Mouse (Mus musculus) lung, embryonic 14.5 days (tissue): Measurements from ENCODE around the gene Col12a1. TPM values are rescaled to one million over a fixed set of nuclear protein-coding genes. Genes with fewer than 3 reads are reported as not detected.

Source experiments
- ATAC-seq: fragments of 200-750 bp; cut with Nextera tagmentation; 2 replicates; pipeline ENCODE4 v1.8.0; 2017; ENCODE audit warnings: mild to moderate bottlenecking, moderate TSS enrichment, moderate library complexity; ENCODE audit not compliant: insufficient read depth
- DNase-seq: peaks from one replicate; pipeline ENCODE4 v3.0.0-alpha.2; 2015
- H3K27ac ChIP-seq: fragments of 300-500 bp; sonication (generic); 2 replicates; pipeline ENCODE4 v1.5.1; 2014; ENCODE audit warnings: low read depth, mild to moderate bottlenecking, moderate library complexity
- H3K27me3 ChIP-seq: fragments of 300-500 bp; sonication (generic); 2 replicates; pipeline ENCODE4 v1.6.1; 2014; ENCODE audit warnings: low read length, control low read depth; ENCODE audit not compliant: insufficient read depth
- H3K36me3 ChIP-seq: fragments of 300-500 bp; sonication (generic); 2 replicates; pipeline ENCODE4 v1.6.1; 2014; ENCODE audit warnings: control low read depth; ENCODE audit not compliant: insufficient read depth
- H3K4me1 ChIP-seq: fragments of 300-500 bp; sonication (generic); 2 replicates; pipeline ENCODE4 v1.6.1; 2014; ENCODE audit warnings: antibody characterized with exemption, control low read depth; ENCODE audit not compliant: insufficient read depth
- H3K4me2 ChIP-seq: fragments of 300-500 bp; sonication (generic); 2 replicates; pipeline ENCODE4 v1.6.1; 2014; ENCODE audit warnings: mild to moderate bottlenecking
- H3K4me3 ChIP-seq: fragments of 300-500 bp; sonication (generic); 2 replicates; pipeline ENCODE4 v1.5.1; 2014; ENCODE audit warnings: low read depth, low read length
- H3K9ac ChIP-seq: fragments of 300-500 bp; sonication (generic); 2 replicates; pipeline ENCODE4 v1.6.1; 2014
- H3K9me3 ChIP-seq: fragments of 300-500 bp; sonication (generic); 2 replicates; pipeline ENCODE4 v1.6.1; 2016; ENCODE audit warnings: low read depth, low read length, control low read depth
- CTCF ChIP-seq: IDR thresholded peaks from 2 replicates; pipeline ENCODE4 v1.5.1; 2016; ENCODE audit warnings: antibody characterized with exemption, low read depth
- WGBS: fragments of 180-500 bp; shearing (Covaris S2); extraction: QIAGEN DNeasy Blood & Tissue Kit; methylation state at CpG from one replicate; pipeline ENCODE4 v1.1.7; 2014; 5-methylcytosine and 5-hydroxymethylcytosine counted together
- polyA plus RNA-seq: library from polyadenylated mRNA; unstranded; fragments of >200 nt; fragmentation: Nextera tagmentation; extraction: Ambion mirVana; gene quantifications from 2 replicates; pipeline ENCODE4 v1.2.1, GENCODE M21; 2014

Col12a1 gene
- polyA plus RNA-seq, 1 experiment from 2014 or later = 19.4 TPM

DNA sequence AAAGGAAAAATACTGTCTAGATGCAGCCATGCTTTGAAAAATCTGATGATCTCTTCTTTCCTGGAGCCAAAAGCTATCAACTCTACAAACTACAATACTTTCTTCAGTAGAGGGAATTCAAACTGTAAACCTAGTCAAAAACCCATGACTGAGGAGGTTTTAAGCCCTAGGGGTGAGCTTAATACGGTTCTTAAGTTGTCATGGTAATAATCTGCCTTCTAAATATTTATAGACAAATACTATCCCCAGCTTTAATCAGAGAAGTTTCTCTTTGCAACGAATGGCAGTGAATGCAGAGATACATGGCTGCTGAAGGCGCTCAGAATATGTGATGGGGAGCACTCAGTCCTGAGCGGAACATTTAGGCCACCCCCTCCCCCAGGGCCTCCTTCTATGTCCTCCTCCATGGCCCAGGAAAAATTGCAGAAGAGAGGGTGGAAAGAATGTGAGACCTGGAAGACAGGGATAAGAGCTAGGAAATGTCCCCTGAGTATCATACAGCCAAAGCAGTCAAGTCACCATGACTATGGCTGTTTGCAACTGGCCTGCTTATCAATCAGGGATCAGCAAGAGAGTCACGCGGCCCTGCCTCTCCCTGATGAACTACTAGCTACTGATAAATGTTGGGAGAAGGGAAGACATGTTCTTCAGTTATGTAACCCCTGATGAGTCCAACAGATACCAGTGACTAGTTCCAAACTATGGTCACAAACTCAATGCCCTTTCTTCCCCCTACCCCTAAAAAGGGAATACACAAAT is 99.6 kb downstream of the Col12a1 start:
- Histone ChIP-seq H3K36me3 (no peaks in the 10 kb centered on the region), H3K4me1 (0 out of 2 replicates have a peak, but pooled peaks cover 8% of the 10 kb centered on the region), H3K27me3 (no peaks in the 10 kb centered on the region), H3K4me3 (no peak overlapping the region), H3K9ac (no peak overlapping the region), H3K4me2 (no peak overlapping the region), H3K9me3 (no peaks in the 10 kb centered on the region), H3K27ac (no peak overlapping the region)
- ATAC-seq (no peak), DNase-seq (no peak)
- WGBS = 58% methylated on average over 6 of the region's 6 CpGs
- TF ChIP-seq CTCF = no peak

GRCm38 (mm10) chr9:79617336-79617735 is 101.3 kb downstream of the Col12a1 start:
- Histone ChIP-seq H3K4me1 (0 out of 2 replicates have a peak, but pooled peaks cover 8% of the 10 kb centered on the region), H3K4me2 (no peak overlapping the region), H3K9me3 (no peaks in the 10 kb centered on the region), H3K36me3 (no peaks in the 10 kb centered on the region), H3K27me3 (no peaks in the 10 kb centered on the region), H3K27ac (peak overlapping the region; percentile 54), H3K4me3 (no peak overlapping the region), H3K9ac (no peak overlapping the region)
- ATAC-seq (peak; percentile 98), DNase-seq (peak; percentile 91)
- TF ChIP-seq CTCF = no peak
- WGBS = 7% methylated on average over 3 of the region's 3 CpGs

GRCm38 (mm10) chr9:79616040-79616439 is 102.6 kb downstream of the Col12a1 start:
- ATAC-seq (no peak), DNase-seq (no peak)
- H3K27ac ChIP-seq = no peak overlapping the region
- no peak overlapping the region for H3K9ac ChIP-seq
- TF ChIP-seq CTCF = no peak
- no peaks in the 10 kb centered on the region for H3K27me3 ChIP-seq
- WGBS = 85% methylated on average over 5 of the region's 5 CpGs
- no peak overlapping the region for H3K4me2 ChIP-seq
- H3K9me3 ChIP-seq = no peaks in the 10 kb centered on the region
- 0 out of 2 replicates have a peak, but pooled peaks cover 8% of the 10 kb centered on the region for H3K4me1 ChIP-seq
- H3K4me3 ChIP-seq = no peak overlapping the region
- H3K36me3 ChIP-seq = no peaks in the 10 kb centered on the region

GRCm38 (mm10) chr9:79610286-79610685 is 108.3 kb downstream of the Col12a1 start:
- Histone ChIP-seq H3K9ac (no peak overlapping the region), H3K4me1 (peaks cover 11% of the 10 kb centered on the region; the same call in 1 of the 2 replicates), H3K4me3 (no peak overlapping the region), H3K27me3 (no peaks in the 10 kb centered on the region), H3K4me2 (no peak overlapping the region), H3K36me3 (no peaks in the 10 kb centered on the region), H3K27ac (no peak overlapping the region), H3K9me3 (no peaks in the 10 kb centered on the region)
- no peak for TF ChIP-seq CTCF
- no peak for DNase-seq
- ATAC-seq = no peak
- 79% methylated on average over 6 of the region's 6 CpGs for WGBS

DNA sequence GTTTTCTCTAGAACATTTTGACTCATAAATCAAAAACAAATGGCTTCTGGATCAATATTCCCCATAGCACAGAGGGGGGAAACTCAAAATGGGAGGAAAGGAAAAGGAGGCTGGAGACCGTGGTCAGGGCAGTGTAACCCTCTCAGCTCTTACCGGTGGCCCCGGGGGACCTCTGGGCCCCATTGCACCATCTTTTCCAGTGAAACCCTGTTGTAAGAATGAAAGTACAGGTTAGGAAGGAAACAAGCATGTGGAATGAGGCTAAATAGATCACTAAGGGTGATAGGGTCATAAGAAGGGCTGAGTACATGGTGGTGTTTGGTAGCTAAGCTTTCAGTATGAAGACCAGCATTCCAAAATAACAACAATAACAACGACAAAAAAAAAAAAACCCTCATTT is 109.0 kb downstream of the Col12a1 start:
- Histone ChIP-seq H3K4me1 (peaks cover 11% of the 10 kb centered on the region; the same call in 1 of the 2 replicates), H3K4me2 (no peak overlapping the region), H3K9me3 (no peaks in the 10 kb centered on the region), H3K9ac (no peak overlapping the region), H3K4me3 (no peak overlapping the region), H3K27ac (no peak overlapping the region), H3K27me3 (no peaks in the 10 kb centered on the region), H3K36me3 (no peaks in the 10 kb centered on the region)
- 83% methylated on average over 4 of the region's 4 CpGs for WGBS
- no peak for TF ChIP-seq CTCF
- ATAC-seq = no peak
- DNase-seq = no peak

GRCm38 (mm10) chr9:79608795-79609194 is 109.8 kb downstream of the Col12a1 start:
- H3K4me1 ChIP-seq = peaks cover 11% of the 10 kb centered on the region; the same call in 1 of the 2 replicates
- ATAC-seq (no peak), DNase-seq (no peak)
- H3K4me2 ChIP-seq = no peak overlapping the region
- H3K9ac ChIP-seq = no peak overlapping the region
- no peaks in the 10 kb centered on the region for H3K27me3 ChIP-seq
- no peaks in the 10 kb centered on the region for H3K9me3 ChIP-seq
- H3K4me3 ChIP-seq = no peak overlapping the region
- no peak overlapping the region for H3K27ac ChIP-seq
- no peak for TF ChIP-seq CTCF
- H3K36me3 ChIP-seq = no peaks in the 10 kb centered on the region
- WGBS = 35% methylated on average over 1 of the region's 1 CpGs

- H3K36me3 ChIP-seq = no peaks in the 10 kb centered on the region
- peak overlapping the region; percentile 79; the same call in 1 of the 2 replicates for H3K27ac ChIP-seq
- no peak overlapping the region for H3K4me2 ChIP-seq
- DNase-seq (peak; percentile 84), ATAC-seq (peak; percentile 91)
- peaks cover 11% of the 10 kb centered on the region; the same call in 1 of the 2 replicates for H3K4me1 ChIP-seq
- TF ChIP-seq CTCF = peak; percentile 33; the same call in 1 of the 2 replicates
- H3K4me3 ChIP-seq = no peak overlapping the region
- 35% methylated on average over 4 of the region's 4 CpGs for WGBS
- no peaks in the 10 kb centered on the region for H3K9me3 ChIP-seq
- no peak overlapping the region for H3K9ac ChIP-seq
- H3K27me3 ChIP-seq = no peaks in the 10 kb centered on the region
Observed at GRCm38 (mm10) chr9:79608062-79608531, 110.5 kb downstream of the Col12a1 start.
